Mouse (Mus musculus) MEL (cell line): ENCODE results near the gene Slco3a1. TPM values are rescaled to one million over a fixed set of nuclear protein-coding genes. Genes with fewer than 3 reads are reported as not detected.

Source experiments
- DNase-seq: peaks from one replicate; pipeline ENCODE4 v3.0.0; 2011; ENCODE audit warnings: low read depth, low spot score
- H3K27ac ChIP-seq: 2 replicates; pipeline ENCODE4 v1.5.1; 2012; ENCODE audit warnings: low read depth, mild to moderate bottlenecking, control low read depth, low read length, moderate library complexity; ENCODE audit not compliant: control insufficient read depth
- H3K27me3 ChIP-seq, 2 experiments: fragments of 150-350 bp in 1 of 2; sonication (generic) in 1 of 2; 2 replicates each; pipeline ENCODE4 v1.6.1; 2012; ENCODE audit warnings: low read length in 2 of 2, mild to moderate bottlenecking in 2 of 2, improper control_type of control experiment in 1 of 2, moderate library complexity in 1 of 2; ENCODE audit not compliant: insufficient read depth in 2 of 2, control insufficient read depth in 1 of 2
- H3K36me3 ChIP-seq, 2 experiments: 2 replicates each; pipeline ENCODE4 v1.6.1; 2012 to 2014; ENCODE audit warnings: low read length in 2 of 2, improper control_type of control experiment in 1 of 2, inconsistent platforms in 1 of 2, mild to moderate bottlenecking in 1 of 2; ENCODE audit not compliant: insufficient read depth in 2 of 2, control insufficient read depth in 1 of 2
- H3K4me1 ChIP-seq, 2 experiments: fragments of 150-350 bp in 1 of 2; sonication (generic) in 1 of 2; 2 replicates each; pipeline ENCODE4 v1.6.1; 2012; ENCODE audit warnings: low read length in 2 of 2, improper control_type of control experiment in 1 of 2, mild to moderate bottlenecking in 1 of 2; ENCODE audit not compliant: insufficient read depth in 2 of 2, control insufficient read depth in 1 of 2
- H3K4me3 ChIP-seq, 2 experiments: fragments of 150-350 bp in 1 of 2; sonication (generic) in 1 of 2; 2 replicates each; pipeline ENCODE4 v1.5.1; 2012; ENCODE audit warnings: low read depth in 2 of 2, low read length in 2 of 2, mild to moderate bottlenecking in 2 of 2, moderate library complexity in 2 of 2, control low read depth in 1 of 2, improper control_type of control experiment in 1 of 2; ENCODE audit not compliant: control insufficient read depth in 1 of 2, insufficient read depth in 1 of 2
- H3K79me2 ChIP-seq: 2 replicates; pipeline ENCODE4 v1.6.1; 2012; ENCODE audit warnings: mild to moderate bottlenecking, low read length, moderate library complexity; ENCODE audit not compliant: control insufficient read depth, poor library complexity, insufficient read depth
- H3K9ac ChIP-seq: 2 replicates; pipeline ENCODE4 v1.6.1; 2012; ENCODE audit warnings: low read depth, mild to moderate bottlenecking, control low read depth, low read length, moderate library complexity; ENCODE audit not compliant: control insufficient read depth, poor library complexity, severe bottlenecking
- H3K9me3 ChIP-seq: fragments of 150-350 bp; sonication (generic); replicated peaks from 2 replicates; pipeline ENCODE4 v1.6.1; 2012; ENCODE audit warnings: mild to moderate bottlenecking, low read length, improper control_type of control experiment, moderate library complexity; ENCODE audit not compliant: insufficient read depth
- BHLHE40 ChIP-seq: IDR thresholded peaks from 2 replicates; pipeline ENCODE4 v1.6.1; 2012; ENCODE audit warnings: low read depth, mild to moderate bottlenecking, inconsistent platforms, low read length, improper control_type of control experiment, borderline replicate concordance
- CHD1 ChIP-seq: IDR thresholded peaks from 2 replicates; pipeline ENCODE4 v1.6.1; 2012; ENCODE audit warnings: low read depth, mild to moderate bottlenecking, inconsistent platforms, low read length, improper control_type of control experiment
- CHD2 ChIP-seq: IDR thresholded peaks from 2 replicates; pipeline ENCODE4 v1.6.1; 2011; ENCODE audit warnings: low read length, improper control_type of control experiment
- CTCF ChIP-seq, 3 experiments: IDR thresholded peaks in 2 of 3; conservative IDR thresholded peaks in 1 of 3; 2 replicates each; pipeline ENCODE4 v1.5.1; 2011 to 2012; ENCODE audit warnings: low read length in 3 of 3, low read depth in 2 of 3, mild to moderate bottlenecking in 2 of 3, improper control_type of control experiment in 1 of 3, inconsistent platforms in 1 of 3, mixed read lengths in 1 of 3, moderate library complexity in 1 of 3; ENCODE audit not compliant: control insufficient read depth in 1 of 3, insufficient read depth in 1 of 3, poor library complexity in 1 of 3, severe bottlenecking in 1 of 3
- E2F4 ChIP-seq: IDR thresholded peaks from 2 replicates; pipeline ENCODE4 v1.6.1; 2011; ENCODE audit warnings: low read depth, low read length, improper control_type of control experiment, borderline replicate concordance
- ELF1 ChIP-seq: IDR thresholded peaks from 2 replicates; pipeline ENCODE4 v1.6.1; 2014; ENCODE audit warnings: low read depth, mild to moderate bottlenecking, inconsistent platforms, low read length, improper control_type of control experiment, moderate library complexity
- EP300 ChIP-seq, 2 experiments: IDR thresholded peaks; 2 replicates each; pipeline ENCODE4 v1.6.1; 2011; ENCODE audit warnings: improper control_type of control experiment in 2 of 2, low read length in 2 of 2, low read depth in 1 of 2, mild to moderate bottlenecking in 1 of 2
- GATA1 ChIP-seq: IDR thresholded peaks from 2 replicates; pipeline ENCODE4 v1.6.1; 2011; ENCODE audit warnings: low read depth, low read length, improper control_type of control experiment
- JUND ChIP-seq: IDR thresholded peaks from 2 replicates; pipeline ENCODE4 v1.6.1; 2011; ENCODE audit warnings: low read depth, mild to moderate bottlenecking, improper control_type of control experiment, low read length
- KAT2A ChIP-seq: conservative IDR thresholded peaks from 2 replicates; pipeline ENCODE4 v1.6.1; 2012; ENCODE audit warnings: low read depth, low read length, improper control_type of control experiment, inconsistent platforms
- MAFK ChIP-seq: IDR thresholded peaks from 2 replicates; pipeline ENCODE4 v1.6.1; 2011; ENCODE audit warnings: low read depth, mild to moderate bottlenecking, low read length, improper control_type of control experiment, borderline replicate concordance
- MAX ChIP-seq: IDR thresholded peaks from 2 replicates; pipeline ENCODE4 v1.6.1; 2011; ENCODE audit warnings: low read length, improper control_type of control experiment
- MAZ ChIP-seq: IDR thresholded peaks from 2 replicates; pipeline ENCODE4 v1.6.1; 2012; ENCODE audit warnings: low read depth, mild to moderate bottlenecking, inconsistent platforms, low read length, improper control_type of control experiment
- MEF2A ChIP-seq: IDR thresholded peaks from 2 replicates; pipeline ENCODE4 v1.6.1; 2014; ENCODE audit warnings: low read depth, mild to moderate bottlenecking, inconsistent platforms, low read length, improper control_type of control experiment; ENCODE audit not compliant: poor library complexity, insufficient replicate concordance, severe bottlenecking; ENCODE audit errors: extremely low read depth
- MXI1 ChIP-seq: IDR thresholded peaks from 2 replicates; pipeline ENCODE4 v1.6.1; 2011; ENCODE audit warnings: mild to moderate bottlenecking, low read depth, low read length, improper control_type of control experiment
- MYB ChIP-seq: IDR thresholded peaks from 2 replicates; pipeline ENCODE4 v1.6.1; 2011; ENCODE audit warnings: mild to moderate bottlenecking, low read depth, low read length, improper control_type of control experiment
- MYC ChIP-seq: IDR thresholded peaks from 2 replicates; pipeline ENCODE4 v1.6.1; 2011; ENCODE audit warnings: low read depth, mild to moderate bottlenecking, low read length, improper control_type of control experiment, moderate library complexity
- NELFE ChIP-seq: IDR thresholded peaks from 2 replicates; pipeline ENCODE4 v1.6.1; 2011; ENCODE audit warnings: low read depth, low read length, improper control_type of control experiment
- NRF1 ChIP-seq: IDR thresholded peaks from 2 replicates; pipeline ENCODE4 v1.6.1; 2014; ENCODE audit warnings: low read depth, mild to moderate bottlenecking, inconsistent platforms, low read length, improper control_type of control experiment, moderate library complexity; ENCODE audit not compliant: poor library complexity, insufficient read depth, severe bottlenecking
- POLR2AphosphoS2 ChIP-seq: IDR thresholded peaks from 2 replicates; pipeline ENCODE4 v1.6.1; 2011; ENCODE audit warnings: low read length, improper control_type of control experiment
- POLR2AphosphoS5 ChIP-seq: IDR thresholded peaks from 2 replicates; pipeline ENCODE4 v1.6.1; 2012; ENCODE audit warnings: low read depth, borderline replicate concordance, mild to moderate bottlenecking, inconsistent platforms, low read length, moderate library complexity, mixed read lengths
- RAD21 ChIP-seq: IDR thresholded peaks from 2 replicates; pipeline ENCODE4 v1.6.1; 2011; ENCODE audit warnings: mild to moderate bottlenecking, low read depth, low read length, improper control_type of control experiment
- RCOR1 ChIP-seq: IDR thresholded peaks from 2 replicates; pipeline ENCODE4 v1.6.1; 2012; ENCODE audit warnings: low read depth, mild to moderate bottlenecking, inconsistent platforms, low read length, improper control_type of control experiment
- SMC3 ChIP-seq: IDR thresholded peaks from 2 replicates; pipeline ENCODE4 v1.6.1; 2011; ENCODE audit warnings: low read depth, low read length, improper control_type of control experiment
- TBP ChIP-seq: IDR thresholded peaks from 2 replicates; pipeline ENCODE4 v1.8.0; 2011; ENCODE audit warnings: low read depth, low read length, improper control_type of control experiment
- UBTF ChIP-seq: IDR thresholded peaks from 2 replicates; pipeline ENCODE4 v1.6.1; 2012; ENCODE audit warnings: low read depth, mild to moderate bottlenecking, inconsistent platforms, low read length, improper control_type of control experiment, moderate library complexity, borderline replicate concordance; ENCODE audit not compliant: insufficient read depth
- ZC3H11A ChIP-seq: IDR thresholded peaks from 2 replicates; pipeline ENCODE4 v1.6.1; 2012; ENCODE audit warnings: low read depth, mild to moderate bottlenecking, inconsistent platforms, low read length, improper control_type of control experiment
- ZMIZ1 ChIP-seq: IDR thresholded peaks from 2 replicates; pipeline ENCODE4 v1.6.1; 2012; ENCODE audit warnings: low read depth, mild to moderate bottlenecking, inconsistent platforms, low read length, improper control_type of control experiment, moderate library complexity
- ZNF384 ChIP-seq: IDR thresholded peaks from 2 replicates; pipeline ENCODE4 v1.6.1; 2012; ENCODE audit warnings: low read depth, mild to moderate bottlenecking, inconsistent platforms, low read length, improper control_type of control experiment
- polyA plus RNA-seq, 2 experiments: library from polyadenylated mRNA; stranded (reverse) in 1 of 2; unstranded in 1 of 2; fragments of >175 nt in 1 of 2; fragments of >200 nt in 1 of 2; gene quantifications; 2 replicates each; pipeline versions ENCODE4 v1.2.1 to v1.2.4; 2012; ENCODE audit warnings: low replicate concordance in 2 of 2, low read depth in 1 of 2; ENCODE audit not compliant: insufficient read length in 2 of 2, insufficient read depth in 1 of 2, missing spikeins in 1 of 2
- total RNA-seq: library from RNA; depleted of rRNA; stranded (reverse); fragments of 300-350 nt; gene quantifications from 2 replicates; pipeline ENCODE4 v1.2.3, GENCODE M21; 2012

The Slco3a1 gene
- total and polyA plus RNA-seq, 3 experiments, result 17.6 to 20.9 TPM; not detected in 1

- Histone ChIP-seq H3K36me3 (no peaks in the 10 kb centered on the region), H3K4me1 (no peaks in the 10 kb centered on the region), H3K79me2 (no peaks in the 10 kb centered on the region), H3K9ac (no peak overlapping the region), H3K4me3 (no peak overlapping the region), H3K27me3 (no peaks in the 10 kb centered on the region), H3K27ac (no peak overlapping the region), H3K9me3 (no peaks in the 10 kb centered on the region)
- TF ChIP-seq RAD21 (no peak), POLR2AphosphoS5 (no peak), MXI1 (no peak), SMC3 (no peak), JUND (no peak), MAZ (no peak), ELF1 (no peak), MYC (no peak), TBP (no peak), MYB (no peak), MAX (no peak), POLR2AphosphoS2 (no peak), ZNF384 (no peak), MAFK (no peak), ZC3H11A (no peak), NELFE (no peak)
- no peak for DNase-seq
These were observed 206.2 kb downstream of the Slco3a1 start for GRCm38 (mm10) chr7:74348318-74348890.

GRCm38 (mm10) chr7:74347026-74347425 lies 207.6 kb downstream of the Slco3a1 start:
- no peaks in the 10 kb centered on the region for H3K36me3 ChIP-seq
- DNase-seq, result no peak
- H3K27me3 ChIP-seq, result no peaks in the 10 kb centered on the region
- H3K9me3 ChIP-seq, result no peaks in the 10 kb centered on the region
- H3K27ac ChIP-seq, result no peak overlapping the region
- H3K79me2 ChIP-seq, result no peaks in the 10 kb centered on the region
- no peak overlapping the region for H3K9ac ChIP-seq
- peaks cover 0 to 3% of the 10 kb centered on the region in 2 experiments; a peak in 1 of 4 replicates for H3K4me1 ChIP-seq
- no peak overlapping the region for H3K4me3 ChIP-seq
- TF ChIP-seq SMC3 (no peak), CTCF (IDR thresholded peaks at IDR 0.05 in 2 of 3, conservative IDR thresholded peaks at IDR 0.05 in 1 of 3; ENCODE audit: control insufficient read depth in 1 of 3, insufficient read depth in 1 of 3, low read depth in 2 of 3, low read length in 3 of 3, poor library complexity in 1 of 3, severe bottlenecking in 1 of 3) (no peak), MAZ (no peak), BHLHE40 (no peak), MEF2A (no peak), UBTF (no peak), RCOR1 (no peak), E2F4 (no peak), NRF1 (no peak), EP300 (IDR thresholded peaks at IDR 0.05; ENCODE audit: low read depth in 1 of 2, low read length in 2 of 2) (no peak), CHD1 (no peak), ZMIZ1 (no peak), CHD2 (no peak), MXI1 (no peak), KAT2A (no peak), MAX (no peak), GATA1 (no peak)
